Mouse (Mus musculus): ENCODE data around the gene Adam12. TPM values are rescaled to one million over a fixed set of nuclear protein-coding genes. Genes with fewer than 3 reads are reported as not detected.
A peak's percentile ranks its signal among the peaks of the same experiment; 100 is the strongest.

Adam12 gene
- polyA plus RNA-seq, 1 experiment from 2014 or later, result 24.7 TPM

DNA sequence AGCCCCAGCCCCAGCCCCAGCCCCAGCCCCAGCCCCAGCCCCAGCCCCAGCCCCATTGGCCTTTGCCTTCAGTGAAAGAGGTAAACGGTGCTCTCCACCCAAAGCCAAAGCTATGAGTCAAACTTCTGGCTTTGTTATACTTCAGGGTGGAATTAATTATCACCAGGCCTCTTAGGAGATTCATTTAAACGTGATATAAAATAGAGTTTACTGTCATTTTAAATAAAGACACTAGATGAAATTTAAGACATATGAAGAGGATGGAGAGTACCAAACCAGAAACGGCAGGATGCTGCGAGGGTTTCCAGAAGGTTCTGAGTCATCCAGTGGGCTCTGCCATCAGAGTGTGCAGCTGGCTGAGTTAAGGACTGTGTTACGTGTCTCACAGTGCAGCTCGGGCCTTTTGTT, 199.0 kb downstream of the Adam12 start:
- Histone ChIP-seq H3K36me3 (ENCODE audit: control insufficient read depth, insufficient read depth, low read length) (no peaks in the 10 kb centered on the region), H3K4me2 (ENCODE audit: low read depth, low read length) (no peak overlapping the region), H3K9ac (ENCODE audit: low read depth, low read length) (no peak overlapping the region), H3K27ac (replicated peaks; ENCODE audit: low read depth, low read length) (peak overlapping the region; percentile 71), H3K4me3 (ENCODE audit: low read depth, low read length) (no peak overlapping the region), H3K4me1 (ENCODE audit: control insufficient read depth, insufficient read depth, low read length) (peaks cover 37% of the 10 kb centered on the region), H3K27me3 (replicated peaks; ENCODE audit: control insufficient read depth, insufficient read depth, low read length) (no peaks in the 10 kb centered on the region), H3K9me3 (ENCODE audit: control insufficient read depth, low read length) (no peaks in the 10 kb centered on the region)
- ATAC-seq (ENCODE audit: low read depth) (no peak; the same call in 1 of the 2 replicates), DNase-seq (ENCODE audit: low spot score) (peak; percentile 79)
- WGBS, result 18% methylated on average over 6 of the region's 6 CpGs

GRCm38 (mm10) chr7:134031787-134032186, 200.2 kb downstream of the Adam12 start:
- WGBS, result 92% methylated on average over 6 of the region's 6 CpGs
- no peaks in the 10 kb centered on the region for H3K27me3 ChIP-seq (replicated peaks; ENCODE audit: control insufficient read depth, insufficient read depth, low read length)
- no peak overlapping the region for H3K4me3 ChIP-seq (ENCODE audit: low read depth, low read length)
- ATAC-seq (ENCODE audit: low read depth) (no peak), DNase-seq (ENCODE audit: low spot score) (no peak)
- peak overlapping the region; percentile 82 for H3K27ac ChIP-seq (replicated peaks; ENCODE audit: low read depth, low read length)
- no peaks in the 10 kb centered on the region for H3K9me3 ChIP-seq (ENCODE audit: control insufficient read depth, low read length)
- no peaks in the 10 kb centered on the region for H3K36me3 ChIP-seq (ENCODE audit: control insufficient read depth, insufficient read depth, low read length)
- no peak overlapping the region for H3K4me2 ChIP-seq (ENCODE audit: low read depth, low read length)
- no peak overlapping the region for H3K9ac ChIP-seq (ENCODE audit: low read depth, low read length)
- H3K4me1 ChIP-seq (ENCODE audit: control insufficient read depth, insufficient read depth, low read length), result peaks cover 48% of the 10 kb centered on the region

GRCm38 (mm10) chr7:134031256-134031655, 200.7 kb downstream of the Adam12 start:
- peak overlapping the region; percentile 82 for H3K27ac ChIP-seq (replicated peaks; ENCODE audit: low read depth, low read length)
- H3K9me3 ChIP-seq (ENCODE audit: control insufficient read depth, low read length), result no peaks in the 10 kb centered on the region
- 22% methylated on average over 2 of the region's 2 CpGs for WGBS
- H3K4me1 ChIP-seq (ENCODE audit: control insufficient read depth, insufficient read depth, low read length), result peaks cover 52% of the 10 kb centered on the region
- H3K27me3 ChIP-seq (replicated peaks; ENCODE audit: control insufficient read depth, insufficient read depth, low read length), result no peaks in the 10 kb centered on the region
- no peak overlapping the region for H3K4me3 ChIP-seq (ENCODE audit: low read depth, low read length)
- no peak overlapping the region for H3K9ac ChIP-seq (ENCODE audit: low read depth, low read length)
- no peaks in the 10 kb centered on the region for H3K36me3 ChIP-seq (ENCODE audit: control insufficient read depth, insufficient read depth, low read length)
- DNase-seq (ENCODE audit: low spot score) (peak; percentile 79), ATAC-seq (ENCODE audit: low read depth) (0 out of 2 replicates have a peak, but pooled peaks have one; percentile 31)
- H3K4me2 ChIP-seq (ENCODE audit: low read depth, low read length), result no peak overlapping the region

GRCm38 (mm10) chr7:134028281-134028830, 203.6 kb downstream of the Adam12 start:
- H3K9ac ChIP-seq (ENCODE audit: low read depth, low read length), result no peak overlapping the region
- DNase-seq (ENCODE audit: low spot score) (peak; percentile 82), ATAC-seq (ENCODE audit: low read depth) (no peak)
- no peak overlapping the region for H3K4me2 ChIP-seq (ENCODE audit: low read depth, low read length)
- WGBS, result 21% methylated on average over 7 of the region's 7 CpGs
- no peak overlapping the region for H3K4me3 ChIP-seq (ENCODE audit: low read depth, low read length)
- H3K36me3 ChIP-seq (ENCODE audit: control insufficient read depth, insufficient read depth, low read length), result no peaks in the 10 kb centered on the region
- no peaks in the 10 kb centered on the region for H3K27me3 ChIP-seq (replicated peaks; ENCODE audit: control insufficient read depth, insufficient read depth, low read length)
- no peaks in the 10 kb centered on the region for H3K9me3 ChIP-seq (ENCODE audit: control insufficient read depth, low read length)
- H3K4me1 ChIP-seq (ENCODE audit: control insufficient read depth, insufficient read depth, low read length), result peaks cover 54% of the 10 kb centered on the region
- peak overlapping the region; percentile 54 for H3K27ac ChIP-seq (replicated peaks; ENCODE audit: low read depth, low read length)

DNA sequence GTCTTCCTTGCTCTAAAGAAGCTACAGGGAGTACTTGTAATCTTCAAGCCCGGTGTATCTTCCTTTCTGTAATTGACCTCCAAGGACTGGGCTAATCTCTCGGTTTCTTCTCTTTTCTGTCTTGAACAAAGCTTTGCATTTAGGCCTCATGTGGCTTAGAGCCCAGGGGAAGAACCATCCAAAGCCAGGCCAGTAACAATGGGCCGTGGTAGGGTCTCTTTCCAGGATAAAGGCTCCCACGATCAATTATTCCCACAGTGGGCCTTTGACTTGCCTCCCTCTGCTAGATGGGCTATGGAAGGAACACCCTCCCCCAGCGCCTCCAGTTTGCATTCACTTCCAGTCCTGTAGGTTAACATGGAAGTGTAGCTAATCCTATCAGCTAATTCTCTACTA, 204.9 kb downstream of the Adam12 start:
- no peak overlapping the region for H3K4me2 ChIP-seq (ENCODE audit: low read depth, low read length)
- H3K9ac ChIP-seq (ENCODE audit: low read depth, low read length), result no peak overlapping the region
- peak overlapping the region; percentile 80 for H3K27ac ChIP-seq (replicated peaks; ENCODE audit: low read depth, low read length)
- H3K36me3 ChIP-seq (ENCODE audit: control insufficient read depth, insufficient read depth, low read length), result no peaks in the 10 kb centered on the region
- H3K4me1 ChIP-seq (ENCODE audit: control insufficient read depth, insufficient read depth, low read length), result peaks cover 47% of the 10 kb centered on the region
- no peaks in the 10 kb centered on the region for H3K27me3 ChIP-seq (replicated peaks; ENCODE audit: control insufficient read depth, insufficient read depth, low read length)
- WGBS, result 37% methylated on average over 5 of the region's 5 CpGs
- ATAC-seq (ENCODE audit: low read depth), result no peak
- no peak overlapping the region for H3K4me3 ChIP-seq (ENCODE audit: low read depth, low read length)
- no peak for DNase-seq (ENCODE audit: low spot score)
- H3K9me3 ChIP-seq (ENCODE audit: control insufficient read depth, low read length), result no peaks in the 10 kb centered on the region

- H3K9me3 ChIP-seq (ENCODE audit: control insufficient read depth, low read length), result no peaks in the 10 kb centered on the region
- H3K4me3 ChIP-seq (ENCODE audit: low read depth, low read length), result no peak overlapping the region
- peak; percentile 85 for ATAC-seq (ENCODE audit: low read depth)
- H3K4me1 ChIP-seq (ENCODE audit: control insufficient read depth, insufficient read depth, low read length), result peaks cover 41% of the 10 kb centered on the region
- H3K4me2 ChIP-seq (ENCODE audit: low read depth, low read length), result no peak overlapping the region
- peak; percentile 88 for DNase-seq (ENCODE audit: low spot score)
- WGBS, result 33% methylated on average over 16 of the region's 16 CpGs
- H3K27ac ChIP-seq (replicated peaks; ENCODE audit: low read depth, low read length), result peak overlapping the region; percentile 80
- H3K36me3 ChIP-seq (ENCODE audit: control insufficient read depth, insufficient read depth, low read length), result no peaks in the 10 kb centered on the region
- H3K27me3 ChIP-seq (replicated peaks; ENCODE audit: control insufficient read depth, insufficient read depth, low read length), result no peaks in the 10 kb centered on the region
- H3K9ac ChIP-seq (ENCODE audit: low read depth, low read length), result no peak overlapping the region
Observed at GRCm38 (mm10) chr7:134026200-134027019, 205.5 kb downstream of the Adam12 start.

- 65% methylated on average over 2 of the region's 2 CpGs for WGBS
Observed at GRCm38 (mm10) chr7:134022157-134022885, 209.6 kb downstream of the Adam12 start.

GRCm38 (mm10) chr7:134015226-134015625, 216.7 kb downstream of the Adam12 start:
- no peak for ATAC-seq (ENCODE audit: low read depth)
- H3K4me3 ChIP-seq (ENCODE audit: low read depth, low read length), result no peak overlapping the region
- peak; percentile 38 for DNase-seq (ENCODE audit: low spot score)
- H3K36me3 ChIP-seq (ENCODE audit: control insufficient read depth, insufficient read depth, low read length), result no peaks in the 10 kb centered on the region
- no peaks in the 10 kb centered on the region for H3K9me3 ChIP-seq (ENCODE audit: control insufficient read depth, low read length)
- no peaks in the 10 kb centered on the region for H3K27me3 ChIP-seq (replicated peaks; ENCODE audit: control insufficient read depth, insufficient read depth, low read length)
- H3K27ac ChIP-seq (replicated peaks; ENCODE audit: low read depth, low read length), result peak overlapping the region; percentile 44; the same call in 1 of the 2 replicates
- no peak overlapping the region for H3K4me2 ChIP-seq (ENCODE audit: low read depth, low read length)
- H3K4me1 ChIP-seq (ENCODE audit: control insufficient read depth, insufficient read depth, low read length), result peaks cover 11% of the 10 kb centered on the region
- WGBS, result 48% methylated on average over 4 of the region's 4 CpGs
- H3K9ac ChIP-seq (ENCODE audit: low read depth, low read length), result 0 out of 2 replicates have a peak overlapping the region, but pooled peaks have one; percentile 34

More at GRCm38 (mm10) chr7:134022157-134022885, 209.6 kb downstream of the Adam12 start:
- H3K9me3 ChIP-seq (ENCODE audit: control insufficient read depth, low read length), result no peaks in the 10 kb centered on the region
- H3K4me3 ChIP-seq (ENCODE audit: low read depth, low read length), result no peak overlapping the region
- ATAC-seq (ENCODE audit: low read depth) (no peak), DNase-seq (ENCODE audit: low spot score) (no peak)
- H3K4me2 ChIP-seq (ENCODE audit: low read depth, low read length), result no peak overlapping the region
- H3K9ac ChIP-seq (ENCODE audit: low read depth, low read length), result no peak overlapping the region
- peaks cover 13% of the 10 kb centered on the region for H3K4me1 ChIP-seq (ENCODE audit: control insufficient read depth, insufficient read depth, low read length)
- no peaks in the 10 kb centered on the region for H3K36me3 ChIP-seq (ENCODE audit: control insufficient read depth, insufficient read depth, low read length)
- H3K27ac ChIP-seq (replicated peaks; ENCODE audit: low read depth, low read length), result no peak overlapping the region
- no peaks in the 10 kb centered on the region for H3K27me3 ChIP-seq (replicated peaks; ENCODE audit: control insufficient read depth, insufficient read depth, low read length)
